Mouse (Mus musculus) intestine, embryonic 15.5 days (tissue): ENCODE measurements around the gene Eif6. TPM values are rescaled to one million over a fixed set of nuclear protein-coding genes. Genes with fewer than 3 reads are reported as not detected.

Experiments
- ATAC-seq: fragments of 200-750 bp; cut with Nextera tagmentation; 2 replicates; pipeline ENCODE4 v1.8.0; 2017; ENCODE audit warnings: moderate TSS enrichment, moderate library complexity
- H3K27ac ChIP-seq: fragments of 300-500 bp; sonication (generic); 2 replicates; pipeline ENCODE4 v1.5.1; 2015; ENCODE audit warnings: mild to moderate bottlenecking, inconsistent platforms
- H3K27me3 ChIP-seq: fragments of 300-500 bp; sonication (generic); replicated peaks from 2 replicates; pipeline ENCODE4 v1.6.1; 2015; ENCODE audit warnings: inconsistent platforms
- H3K36me3 ChIP-seq: fragments of 300-500 bp; sonication (generic); 2 replicates; pipeline ENCODE4 v1.6.1; 2015; ENCODE audit warnings: inconsistent platforms
- H3K4me1 ChIP-seq: fragments of 300-500 bp; sonication (generic); replicated peaks from 2 replicates; pipeline ENCODE4 v1.6.1; 2015; ENCODE audit warnings: inconsistent platforms
- H3K4me2 ChIP-seq: fragments of 300-500 bp; sonication (generic); replicated peaks from 2 replicates; pipeline ENCODE4 v1.6.1; 2015; ENCODE audit warnings: mild to moderate bottlenecking, inconsistent platforms
- H3K4me3 ChIP-seq: fragments of 300-500 bp; sonication (generic); replicated peaks from 2 replicates; pipeline ENCODE4 v1.5.1; 2015; ENCODE audit warnings: inconsistent platforms
- H3K9ac ChIP-seq: fragments of 300-500 bp; sonication (generic); 2 replicates; pipeline ENCODE4 v1.6.1; 2015; ENCODE audit warnings: inconsistent platforms
- H3K9me3 ChIP-seq: fragments of 300-500 bp; sonication (generic); 2 replicates; pipeline ENCODE4 v1.6.1; 2016; ENCODE audit warnings: inconsistent platforms
- WGBS: fragments of 180-500 bp; shearing (Covaris S2); methylation state at CpG from one replicate; pipeline ENCODE4 v1.1.7; 2015; 5-methylcytosine and 5-hydroxymethylcytosine counted together
- polyA plus RNA-seq: library from polyadenylated mRNA; unstranded; fragments of >200 nt; fragmentation: Nextera tagmentation; extraction: Ambion mirVana; gene quantifications from 2 replicates; pipeline ENCODE4 v1.2.1, GENCODE M21; 2015

Gene Eif6
- polyA plus RNA-seq, 1 experiment from 2014 or later, result 265 TPM

GRCm38 (mm10) chr2:155805231-155805924, 21.3 kb downstream of the Eif6 start:
- no peaks in the 10 kb centered on the region for H3K36me3 ChIP-seq
- ATAC-seq, result peak; percentile 70
- no peaks in the 10 kb centered on the region for H3K27me3 ChIP-seq
- 0 out of 2 replicates have a peak overlapping the region, but pooled peaks have one; percentile 9 for H3K27ac ChIP-seq
- H3K9ac ChIP-seq, result no peak overlapping the region
- WGBS, result 44% methylated on average over 6 of the region's 6 CpGs
- H3K4me3 ChIP-seq, result no peak overlapping the region
- no peaks in the 10 kb centered on the region for H3K9me3 ChIP-seq
- peaks cover 7% of the 10 kb centered on the region; the same call in 1 of the 2 replicates for H3K4me1 ChIP-seq
- no peak overlapping the region for H3K4me2 ChIP-seq

GRCm38 (mm10) chr2:155804053-155804452, 22.7 kb downstream of the Eif6 start:
- Histone ChIP-seq H3K9ac (no peak overlapping the region), H3K4me2 (no peak overlapping the region), H3K36me3 (no peaks in the 10 kb centered on the region), H3K27me3 (no peaks in the 10 kb centered on the region), H3K27ac (no peak overlapping the region), H3K4me1 (peaks cover 7% of the 10 kb centered on the region; the same call in 1 of the 2 replicates), H3K9me3 (no peaks in the 10 kb centered on the region), H3K4me3 (no peak overlapping the region)
- WGBS, result 61% methylated on average over 5 of the region's 5 CpGs
- no peak for ATAC-seq

- Histone ChIP-seq H3K36me3 (no peaks in the 10 kb centered on the region), H3K9me3 (no peaks in the 10 kb centered on the region), H3K27ac (no peak overlapping the region), H3K9ac (no peak overlapping the region), H3K27me3 (no peaks in the 10 kb centered on the region), H3K4me1 (peaks cover 7% of the 10 kb centered on the region; the same call in 1 of the 2 replicates), H3K4me3 (no peak overlapping the region), H3K4me2 (no peak overlapping the region)
- ATAC-seq, result no peak
- WGBS, result 57% methylated on average over 3 of the region's 3 CpGs
Measured at GRCm38 (mm10) chr2:155802761-155803160, 24.0 kb downstream of the Eif6 start.

- Histone ChIP-seq H3K9me3 (no peaks in the 10 kb centered on the region), H3K4me3 (no peak overlapping the region), H3K27me3 (no peaks in the 10 kb centered on the region), H3K4me2 (no peak overlapping the region), H3K9ac (no peak overlapping the region), H3K4me1 (no peaks in the 10 kb centered on the region), H3K27ac (no peak overlapping the region), H3K36me3 (no peaks in the 10 kb centered on the region)
- no peak for ATAC-seq
- WGBS, result 61% methylated on average over 3 of the region's 3 CpGs
Measured at GRCm38 (mm10) chr2:155798613-155799012, 28.1 kb downstream of the Eif6 start.

- no peak for ATAC-seq
- Histone ChIP-seq H3K9ac (no peak overlapping the region), H3K9me3 (no peaks in the 10 kb centered on the region), H3K4me2 (no peak overlapping the region), H3K36me3 (no peaks in the 10 kb centered on the region), H3K27ac (no peak overlapping the region), H3K27me3 (no peaks in the 10 kb centered on the region), H3K4me1 (no peaks in the 10 kb centered on the region), H3K4me3 (no peak overlapping the region)
- 82% methylated on average over 12 of the region's 12 CpGs for WGBS
Measured at GRCm38 (mm10) chr2:155794674-155795445, 31.9 kb downstream of the Eif6 start.

GRCm38 (mm10) chr2:155792899-155793298, 33.8 kb downstream of the Eif6 start:
- H3K4me2 ChIP-seq, result no peak overlapping the region
- H3K27me3 ChIP-seq, result no peaks in the 10 kb centered on the region; the same call in 1 of the 2 replicates
- H3K4me1 ChIP-seq, result no peaks in the 10 kb centered on the region
- H3K9me3 ChIP-seq, result no peaks in the 10 kb centered on the region
- no peak overlapping the region for H3K27ac ChIP-seq
- H3K9ac ChIP-seq, result no peak overlapping the region
- WGBS, result 37% methylated on average over 12 of the region's 12 CpGs
- H3K36me3 ChIP-seq, result no peaks in the 10 kb centered on the region
- ATAC-seq, result no peak
- no peak overlapping the region for H3K4me3 ChIP-seq

- Histone ChIP-seq H3K9me3 (no peaks in the 10 kb centered on the region), H3K4me3 (no peak overlapping the region), H3K4me2 (no peak overlapping the region), H3K9ac (no peak overlapping the region), H3K4me1 (no peaks in the 10 kb centered on the region), H3K27me3 (no peaks in the 10 kb centered on the region; the same call in 1 of the 2 replicates), H3K36me3 (no peaks in the 10 kb centered on the region), H3K27ac (no peak overlapping the region)
- WGBS, result 60% methylated on average over 18 of the region's 18 CpGs
- ATAC-seq, result no peak
Measured at GRCm38 (mm10) chr2:155787949-155788931, 38.5 kb downstream of the Eif6 start.

GRCm38 (mm10) chr2:155786905-155787304, 39.8 kb downstream of the Eif6 start:
- Histone ChIP-seq H3K4me2 (no peak overlapping the region), H3K36me3 (no peaks in the 10 kb centered on the region), H3K9ac (no peak overlapping the region), H3K27ac (no peak overlapping the region), H3K4me3 (no peak overlapping the region), H3K9me3 (no peaks in the 10 kb centered on the region), H3K27me3 (no peaks in the 10 kb centered on the region; the same call in 1 of the 2 replicates), H3K4me1 (no peaks in the 10 kb centered on the region)
- WGBS, result 76% methylated on average over 5 of the region's 5 CpGs
- no peak for ATAC-seq

GRCm38 (mm10) chr2:155784534-155784933, 42.2 kb downstream of the Eif6 start:
- H3K27ac ChIP-seq, result no peak overlapping the region

GRCm38 (mm10) chr2:155779506-155779905, 47.2 kb downstream of the Eif6 start:
- H3K4me2 ChIP-seq, result no peak overlapping the region
- no peak overlapping the region for H3K27ac ChIP-seq
- WGBS, result 79% methylated on average over 3 of the region's 3 CpGs
- peaks cover 5% of the 10 kb centered on the region for H3K4me1 ChIP-seq
- ATAC-seq, result no peak
- no peak overlapping the region for H3K4me3 ChIP-seq
- H3K27me3 ChIP-seq, result peaks cover 23% of the 10 kb centered on the region
- no peaks in the 10 kb centered on the region for H3K36me3 ChIP-seq
- H3K9ac ChIP-seq, result no peak overlapping the region
- no peaks in the 10 kb centered on the region for H3K9me3 ChIP-seq

More at GRCm38 (mm10) chr2:155784534-155784933, 42.2 kb downstream of the Eif6 start:
- no peak overlapping the region for H3K4me2 ChIP-seq
- no peaks in the 10 kb centered on the region for H3K4me1 ChIP-seq
- no peak overlapping the region for H3K9ac ChIP-seq
- H3K9me3 ChIP-seq, result no peaks in the 10 kb centered on the region
- H3K36me3 ChIP-seq, result no peaks in the 10 kb centered on the region
- H3K4me3 ChIP-seq, result no peak overlapping the region
- ATAC-seq, result no peak
- WGBS, result 77% methylated on average over 6 of the region's 6 CpGs
- no peaks in the 10 kb centered on the region; the same call in 1 of the 2 replicates for H3K27me3 ChIP-seq

GRCm38 (mm10) chr2:155779066-155779465, 47.7 kb downstream of the Eif6 start:
- Histone ChIP-seq H3K27ac (no peak overlapping the region), H3K27me3 (peaks cover 27% of the 10 kb centered on the region), H3K4me3 (no peak overlapping the region), H3K9ac (no peak overlapping the region), H3K4me2 (no peak overlapping the region), H3K36me3 (no peaks in the 10 kb centered on the region), H3K9me3 (no peaks in the 10 kb centered on the region), H3K4me1 (peaks cover 5% of the 10 kb centered on the region)
- no peak for ATAC-seq
- WGBS, result 39% methylated on average over 7 of the region's 7 CpGs

GRCm38 (mm10) chr2:155778004-155778403, 48.7 kb downstream of the Eif6 start:
- peaks cover 5% of the 10 kb centered on the region for H3K4me1 ChIP-seq
- H3K27ac ChIP-seq, result no peak overlapping the region
- WGBS, result 72% methylated on average over 6 of the region's 6 CpGs
- peaks cover 27% of the 10 kb centered on the region for H3K27me3 ChIP-seq
- no peak overlapping the region for H3K4me2 ChIP-seq
- H3K36me3 ChIP-seq, result no peaks in the 10 kb centered on the region
- no peak overlapping the region for H3K4me3 ChIP-seq
- no peaks in the 10 kb centered on the region for H3K9me3 ChIP-seq
- H3K9ac ChIP-seq, result no peak overlapping the region
- no peak for ATAC-seq
